Mouse (Mus musculus) ES-Bruce4 (cell line): Measurements from ENCODE around the gene Aoc3. TPM values are rescaled to one million over a fixed set of nuclear protein-coding genes. Genes with fewer than 3 reads are reported as not detected.

Experiments
- H3K27ac ChIP-seq: 2 replicates; pipeline ENCODE4 v1.5.1; 2012; ENCODE audit warnings: low read length, inconsistent platforms; ENCODE audit not compliant: insufficient read depth
- H3K27me3 ChIP-seq: 2 replicates; pipeline ENCODE4 v1.6.1; 2012; ENCODE audit warnings: mild to moderate bottlenecking, low read length, inconsistent platforms; ENCODE audit not compliant: control insufficient read depth, poor library complexity, insufficient read depth, severe bottlenecking
- H3K36me3 ChIP-seq: 2 replicates; pipeline ENCODE4 v1.6.1; 2012; ENCODE audit warnings: inconsistent platforms, mild to moderate bottlenecking, low read length, moderate library complexity; ENCODE audit not compliant: control insufficient read depth, poor library complexity, insufficient read depth, severe bottlenecking
- H3K4me1 ChIP-seq: one replicate; pipeline ENCODE4 v1.8.1; 2011; ENCODE audit warnings: low read length; ENCODE audit not compliant: control insufficient read depth, insufficient read depth
- H3K4me3 ChIP-seq: 2 replicates; pipeline ENCODE4 v1.5.1; 2011; ENCODE audit warnings: low read depth, mild to moderate bottlenecking, low read length
- H3K9ac ChIP-seq: 2 replicates; pipeline ENCODE4 v1.6.1; 2012; ENCODE audit warnings: low read depth, mild to moderate bottlenecking, inconsistent platforms; ENCODE audit not compliant: poor library complexity, severe bottlenecking
- H3K9me3 ChIP-seq: replicated peaks from 2 replicates; pipeline ENCODE4 v1.6.1; 2012; ENCODE audit warnings: mild to moderate bottlenecking, low read length, inconsistent platforms; ENCODE audit not compliant: control insufficient read depth, poor library complexity, insufficient read depth, severe bottlenecking
- CTCF ChIP-seq: IDR thresholded peaks from one replicate; pipeline ENCODE4 v1.8.1; 2011; ENCODE audit warnings: low read depth, low read length
- EP300 ChIP-seq: IDR thresholded peaks from 2 replicates; pipeline ENCODE4 v1.6.1; 2011; ENCODE audit warnings: low read depth, low read length; ENCODE audit not compliant: insufficient read depth
- POLR2A ChIP-seq: IDR thresholded peaks from one replicate; pipeline ENCODE4 v1.8.1; 2011; ENCODE audit warnings: low read length; ENCODE audit not compliant: insufficient read depth
- polyA plus RNA-seq: library from polyadenylated mRNA; stranded (reverse); fragments of >200 nt; gene quantifications from 2 replicates; pipeline ENCODE4 v1.2.4, GENCODE M21; 2011; ENCODE audit warnings: low read depth; ENCODE audit not compliant: missing spikeins, insufficient read depth, insufficient read length

Aoc3 gene
- polyA plus RNA-seq: 0.84 and 0.94 TPM in 2 replicates

GRCm38 (mm10) chr11:101330371-101330924, at the start of gene Aoc3:
Gene Aoc3, plus strand, starts transcription at chr11:101330605.
- no peak within 1 kb of the TSS for H3K27ac ChIP-seq
- no peaks in the 10 kb centered on the region for H3K27me3 ChIP-seq
- H3K9me3 ChIP-seq: no peaks in the 10 kb centered on the region
- TF ChIP-seq POLR2A (no peak), EP300 (no peak), CTCF (no peak)
- H3K9ac ChIP-seq: no peak within 1 kb of the TSS
- peaks cover 5% of the 10 kb centered on the region; the same call in 1 of the 2 replicates for H3K36me3 ChIP-seq
- H3K4me3 ChIP-seq: no peak within 1 kb of the TSS
- peaks cover 6% of the 10 kb centered on the region for H3K4me1 ChIP-seq

DNA sequence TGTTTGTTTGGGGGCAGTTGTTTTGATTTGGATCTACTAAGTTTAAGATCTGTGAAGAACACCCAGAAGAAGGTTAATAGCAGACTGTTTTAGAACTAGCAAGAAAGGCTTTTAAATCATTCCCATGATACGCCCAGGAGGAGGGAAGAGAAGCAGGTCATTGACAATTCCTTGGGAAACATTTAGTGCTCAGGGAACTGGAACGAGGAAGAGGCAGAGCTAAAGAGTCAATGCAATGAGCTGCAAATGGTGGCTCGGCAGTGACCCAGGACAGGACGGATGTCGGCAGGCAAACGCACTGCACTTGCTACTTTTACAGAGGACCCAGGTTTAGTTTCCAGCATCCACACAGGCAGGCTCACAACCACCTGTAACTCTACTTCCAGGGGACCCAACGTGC, 49.6 kb upstream of the Aoc3 start:
- Histone ChIP-seq H3K27ac (no peak overlapping the region), H3K9ac (no peak overlapping the region), H3K27me3 (no peaks in the 10 kb centered on the region), H3K9me3 (no peaks in the 10 kb centered on the region), H3K36me3 (peaks cover 4% of the 10 kb centered on the region; the same call in 1 of the 2 replicates), H3K4me3 (no peak overlapping the region), H3K4me1 (no peaks in the 10 kb centered on the region)
- no peak for TF ChIP-seq EP300
- no peak for TF ChIP-seq POLR2A
- TF ChIP-seq CTCF: no peak

GRCm38 (mm10) chr11:101282896-101283295, 47.5 kb upstream of the Aoc3 start:
- no peaks in the 10 kb centered on the region for H3K9me3 ChIP-seq
- no peak for TF ChIP-seq CTCF
- no peak for TF ChIP-seq EP300
- H3K36me3 ChIP-seq: peaks cover 13% of the 10 kb centered on the region; the same call in 1 of the 2 replicates
- no peaks in the 10 kb centered on the region for H3K27me3 ChIP-seq
- no peak overlapping the region for H3K9ac ChIP-seq
- no peak overlapping the region for H3K4me3 ChIP-seq
- no peaks in the 10 kb centered on the region for H3K4me1 ChIP-seq
- no peak overlapping the region for H3K27ac ChIP-seq

GRCm38 (mm10) chr11:101283805-101284204, 46.6 kb upstream of the Aoc3 start:
- TF ChIP-seq EP300 (no peak), POLR2A (no peak), CTCF (no peak)
- no peak overlapping the region for H3K9ac ChIP-seq
- H3K9me3 ChIP-seq: no peaks in the 10 kb centered on the region
- no peaks in the 10 kb centered on the region for H3K4me1 ChIP-seq
- H3K4me3 ChIP-seq: no peak overlapping the region
- H3K27ac ChIP-seq: no peak overlapping the region
- peaks cover 18% of the 10 kb centered on the region; the same call in 1 of the 2 replicates for H3K36me3 ChIP-seq
- H3K27me3 ChIP-seq: no peaks in the 10 kb centered on the region

DNA sequence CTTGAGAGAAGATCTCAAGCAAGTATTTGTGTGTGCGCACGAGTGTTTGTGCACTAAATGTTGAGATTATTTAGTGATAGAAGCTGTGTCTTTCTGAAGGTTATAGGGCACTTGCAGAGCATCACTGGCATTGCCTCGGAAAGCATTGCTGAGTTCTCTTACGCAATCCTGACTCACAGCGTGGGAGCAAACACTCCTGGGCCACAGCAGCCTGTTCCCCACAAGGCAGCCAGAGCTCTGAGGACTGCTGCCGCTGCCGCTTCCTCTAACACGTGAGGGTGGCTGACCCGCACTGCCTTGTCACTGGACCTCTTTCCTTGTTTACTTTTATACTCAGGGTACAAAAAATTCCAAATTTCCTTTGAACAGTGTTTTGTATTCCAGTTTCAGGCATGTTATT, 43.1 kb upstream of the Aoc3 start:
- H3K27ac ChIP-seq: no peak overlapping the region
- H3K4me1 ChIP-seq: no peaks in the 10 kb centered on the region
- no peak overlapping the region for H3K9ac ChIP-seq
- no peak overlapping the region for H3K4me3 ChIP-seq
- no peak for TF ChIP-seq EP300
- no peak for TF ChIP-seq POLR2A
- no peak for TF ChIP-seq CTCF
- no peaks in the 10 kb centered on the region for H3K9me3 ChIP-seq
- H3K36me3 ChIP-seq: peaks cover 42% of the 10 kb centered on the region
- no peaks in the 10 kb centered on the region for H3K27me3 ChIP-seq

- H3K9ac ChIP-seq: no peak overlapping the region
- H3K4me1 ChIP-seq: no peaks in the 10 kb centered on the region
- peaks cover 58% of the 10 kb centered on the region for H3K36me3 ChIP-seq
- H3K9me3 ChIP-seq: no peaks in the 10 kb centered on the region
- H3K27ac ChIP-seq: no peak overlapping the region
- no peak overlapping the region for H3K4me3 ChIP-seq
- TF ChIP-seq CTCF (no peak), EP300 (no peak), POLR2A (no peak)
- no peaks in the 10 kb centered on the region for H3K27me3 ChIP-seq
Observed at GRCm38 (mm10) chr11:101291231-101291630, 39.2 kb upstream of the Aoc3 start.
